Mouse (Mus musculus) layer of hippocampus, adult 8-10 months (tissue): ENCODE measurements around the gene Slc8a1. TPM values are rescaled to one million over a fixed set of nuclear protein-coding genes. Genes with fewer than 3 reads are reported as not detected.
A peak's percentile ranks its signal among the peaks of the same experiment; 100 is the strongest.

Experiments used
- DNase-seq, 2 experiments: peaks; one replicate each; pipeline ENCODE4 v3.0.0; 2022; ENCODE audit warnings: low spot score in 2 of 2
- total RNA-seq, 4 experiments: library from RNA; stranded (reverse); gene quantifications; 2 replicates each; pipeline ENCODE4 v1.2.4; 2022

Gene Slc8a1
- total RNA-seq, 4 experiments from 2014 or later, result 280 to 313 (median 296) TPM

GRCm38 (mm10) chr17:81669816-81670691, 68.1 kb downstream of the Slc8a1 start:
- DNase-seq, result peak; percentile 44 to 63

- DNase-seq, result peak; percentile 35 to 53
Measured at GRCm38 (mm10) chr17:81669062-81669815, 68.9 kb downstream of the Slc8a1 start.

GRCm38 (mm10) chr17:81668466-81668865, 69.7 kb downstream of the Slc8a1 start:
- DNase-seq, result no peak

GRCm38 (mm10) chr17:81667935-81668334, 70.2 kb downstream of the Slc8a1 start:
- no peak for DNase-seq

- DNase-seq, result no peak
Measured at GRCm38 (mm10) chr17:81666551-81666950, 71.6 kb downstream of the Slc8a1 start.

GRCm38 (mm10) chr17:81664916-81665315, 73.3 kb downstream of the Slc8a1 start:
- no peak for DNase-seq

GRCm38 (mm10) chr17:81657828-81658227, 80.3 kb downstream of the Slc8a1 start:
- DNase-seq, result no peak

- no peak for DNase-seq
Measured at GRCm38 (mm10) chr17:81654548-81654947, 83.6 kb downstream of the Slc8a1 start.

- no peak for DNase-seq
Measured at GRCm38 (mm10) chr17:81652958-81653357, 85.2 kb downstream of the Slc8a1 start.

- no peak for DNase-seq
Measured at GRCm38 (mm10) chr17:81636822-81637221, 101.4 kb downstream of the Slc8a1 start.

GRCm38 (mm10) chr17:81630471-81630870, 107.7 kb downstream of the Slc8a1 start:
- DNase-seq, result no peak

- DNase-seq, result peak in 1 of 2 experiments; percentile 34
Measured at GRCm38 (mm10) chr17:81621188-81621644, 117.0 kb downstream of the Slc8a1 start.

GRCm38 (mm10) chr17:81618461-81618860, 119.7 kb downstream of the Slc8a1 start:
- no peak for DNase-seq

GRCm38 (mm10) chr17:81616326-81616725, 121.9 kb downstream of the Slc8a1 start:
- DNase-seq, result no peak

- DNase-seq, result no peak
Measured at GRCm38 (mm10) chr17:81615391-81615790, 122.8 kb downstream of the Slc8a1 start.

GRCm38 (mm10) chr17:81607515-81607914, 130.7 kb downstream of the Slc8a1 start:
- no peak for DNase-seq

- no peak for DNase-seq
Measured at GRCm38 (mm10) chr17:81606084-81606483, 132.1 kb downstream of the Slc8a1 start.

GRCm38 (mm10) chr17:81605219-81605660, 132.9 kb downstream of the Slc8a1 start:
- no peak for DNase-seq

GRCm38 (mm10) chr17:81599072-81599471, 139.1 kb downstream of the Slc8a1 start:
- no peak for DNase-seq

GRCm38 (mm10) chr17:81589791-81590190, 148.4 kb downstream of the Slc8a1 start:
- DNase-seq, result no peak

GRCm38 (mm10) chr17:81586759-81587158, 151.4 kb downstream of the Slc8a1 start:
- DNase-seq, result no peak
